Mouse (Mus musculus): ENCODE data around the gene Foxj2. TPM values are rescaled to one million over a fixed set of nuclear protein-coding genes. Genes with fewer than 3 reads are reported as not detected.

Gene Foxj2
- total and polyA plus RNA-seq, 3 experiments: 1.9 to 5.4 (median 2.5) TPM

- TF ChIP-seq PAX5 (IDR thresholded peaks at IDR 0.05; ENCODE audit: low read length) (no peak), NELFE (IDR thresholded peaks at IDR 0.05; ENCODE audit: low read depth, low read length) (peak; percentile 37; the same call in 1 of the 2 replicates), ELF1 (IDR thresholded peaks at IDR 0.05; ENCODE audit: low read depth, low read length) (no peak), USF2 (conservative IDR thresholded peaks at IDR 0.05; ENCODE audit: low read depth, low read length) (no peak), SMC3 (IDR thresholded peaks at IDR 0.05; ENCODE audit: low read depth, low read length) (peak; percentile 73), CHD1 (IDR thresholded peaks at IDR 0.05; ENCODE audit: low read depth, low read length) (no peak), HCFC1 (IDR thresholded peaks at IDR 0.05; ENCODE audit: low read depth, low read length) (no peak), CHD2 (IDR thresholded peaks at IDR 0.05; ENCODE audit: low read length) (no peak), GABPA (IDR thresholded peaks at IDR 0.05; ENCODE audit: insufficient replicate concordance, low read depth, low read length) (no peak), JUN (IDR thresholded peaks at IDR 0.05; ENCODE audit: insufficient read depth, low read depth, low read length) (0 out of 2 replicates have a peak, but pooled peaks have one; percentile 53), EP300 (IDR thresholded peaks at IDR 0.05; ENCODE audit: low read length) (no peak), RAD21 (IDR thresholded peaks at IDR 0.05; ENCODE audit: low read depth, low read length) (peak; percentile 86), CTCF (conservative IDR thresholded peaks at IDR 0.05 in 1 of 2, IDR thresholded peaks at IDR 0.05 in 1 of 2; ENCODE audit: low read depth in 2 of 2, low read length in 2 of 2) (peak; percentile 88 to 89), TCF12 (IDR thresholded peaks at IDR 0.05; ENCODE audit: low read depth, low read length) (peak; percentile 48; the same call in 1 of the 2 replicates), ETS1 (conservative IDR thresholded peaks at IDR 0.05; ENCODE audit: low read depth, low read length) (peak; percentile 46), ZNF384 (IDR thresholded peaks at IDR 0.05; ENCODE audit: low read depth, low read length) (no peak), MAX (IDR thresholded peaks at IDR 0.05; ENCODE audit: low read length) (peak; percentile 88), UBTF (IDR thresholded peaks at IDR 0.05; ENCODE audit: low read depth, low read length) (no peak), ZC3H11A (IDR thresholded peaks at IDR 0.05; ENCODE audit: low read depth, low read length) (no peak; the same call in none of the 2 replicates), TBP (conservative IDR thresholded peaks at IDR 0.05; ENCODE audit: low read depth, low read length) (peak; percentile 66)
Measured at GRCm38 (mm10) chr6:122804418-122804817, 15.3 kb upstream of the Foxj2 start (continued).

- peak; percentile 76 for DNase-seq (ENCODE audit: extremely low read depth)
- TF ChIP-seq CTCF (conservative IDR thresholded peaks at IDR 0.05 in 1 of 2, IDR thresholded peaks at IDR 0.05 in 1 of 2; ENCODE audit: low read depth in 2 of 2, low read length in 2 of 2) (no peak), TBP (conservative IDR thresholded peaks at IDR 0.05; ENCODE audit: low read depth, low read length) (no peak), CHD1 (IDR thresholded peaks at IDR 0.05; ENCODE audit: low read depth, low read length) (no peak), MAFK (IDR thresholded peaks at IDR 0.05; ENCODE audit: insufficient replicate concordance, low read length) (no peak), MAX (IDR thresholded peaks at IDR 0.05; ENCODE audit: low read length) (no peak), NRF1 (IDR thresholded peaks at IDR 0.05; ENCODE audit: low read depth, low read length) (no peak), PAX5 (IDR thresholded peaks at IDR 0.05; ENCODE audit: low read length) (no peak), MEF2A (IDR thresholded peaks at IDR 0.05; ENCODE audit: borderline replicate concordance, low read depth, low read length) (peak; percentile 71; the same call in 1 of the 2 replicates), POLR2AphosphoS2 (IDR thresholded peaks at IDR 0.05; ENCODE audit: low read depth, low read length) (no peak), MYC (IDR thresholded peaks at IDR 0.05; ENCODE audit: low read depth, low read length) (no peak), EP300 (IDR thresholded peaks at IDR 0.05; ENCODE audit: low read length) (peak; percentile 57), E2F4 (IDR thresholded peaks at IDR 0.05; ENCODE audit: insufficient replicate concordance, low read depth, low read length) (no peak), TCF12 (IDR thresholded peaks at IDR 0.05; ENCODE audit: low read depth, low read length) (no peak), POLR2A (IDR thresholded peaks at IDR 0.05; ENCODE audit: low read depth, low read length) (no peak), JUN (IDR thresholded peaks at IDR 0.05; ENCODE audit: insufficient read depth, low read depth, low read length) (peak; percentile 54), SMC3 (IDR thresholded peaks at IDR 0.05; ENCODE audit: low read depth, low read length) (no peak), ZKSCAN1 (IDR thresholded peaks at IDR 0.05; ENCODE audit: borderline replicate concordance, low read depth, low read length) (no peak), NELFE (IDR thresholded peaks at IDR 0.05; ENCODE audit: low read depth, low read length) (no peak), IRF4 (IDR thresholded peaks at IDR 0.05; ENCODE audit: low read depth, low read length) (peak; percentile 40; the same call in 1 of the 2 replicates), UBTF (IDR thresholded peaks at IDR 0.05; ENCODE audit: low read depth, low read length) (no peak), RAD21 (IDR thresholded peaks at IDR 0.05; ENCODE audit: low read depth, low read length) (no peak), RCOR1 (conservative IDR thresholded peaks at IDR 0.05; ENCODE audit: low read depth, low read length) (no peak), KAT2A (IDR thresholded peaks at IDR 0.05; ENCODE audit: insufficient replicate concordance, low read length) (no peak), GABPA (IDR thresholded peaks at IDR 0.05; ENCODE audit: insufficient replicate concordance, low read depth, low read length) (no peak), JUND (conservative IDR thresholded peaks at IDR 0.05; ENCODE audit: low read depth, low read length) (no peak), ZMIZ1 (IDR thresholded peaks at IDR 0.05; ENCODE audit: low read depth, low read length) (no peak), ETS1 (conservative IDR thresholded peaks at IDR 0.05; ENCODE audit: low read depth, low read length) (no peak), SIN3A (IDR thresholded peaks at IDR 0.05; ENCODE audit: low read length) (no peak)
Measured at GRCm38 (mm10) chr6:122810022-122810614, 9.6 kb upstream of the Foxj2 start.

More at GRCm38 (mm10) chr6:122810022-122810614, 9.6 kb upstream of the Foxj2 start:
- peak overlapping the region; percentile 99 for H3K27ac ChIP-seq (ENCODE audit: insufficient read depth, low read depth)
- dilution Hi-C loops (cut with MboI; ENCODE audit: extremely low pct_ligation_motif_present, extremely low pct_unique_long_range_greater_than_20kb, low sequenced_read_pairs) (no loop called here), in situ Hi-C loops (cut with MboI; ENCODE audit: low pct_ligation_motif_present, low pct_unique_long_range_greater_than_20kb, low sequenced_read_pairs) (no loop called here)
- H3K79me2 ChIP-seq (replicated peaks; ENCODE audit: control insufficient read depth, extremely low read depth, insufficient read depth, poor library complexity, severe bottlenecking): no peaks in the 10 kb centered on the region
- H3K9me3 ChIP-seq (replicated peaks; ENCODE audit: low read length): no peaks in the 10 kb centered on the region
- peak overlapping the region; percentile 96 for H3K9ac ChIP-seq (ENCODE audit: insufficient read depth, low read depth)
- peaks cover 2 to 27% of the 10 kb centered on the region in 2 experiments; a peak in 2 of 4 replicates for H3K4me1 ChIP-seq (ENCODE audit: control insufficient read depth in 1 of 2, insufficient read depth in 2 of 2)
- H3K27me3 ChIP-seq (replicated peaks): no peaks in the 10 kb centered on the region
- H3K4me3 ChIP-seq (replicated peaks in 1 of 3; ENCODE audit: low read depth in 2 of 3, low read length in 2 of 3, poor library complexity in 1 of 3): peak overlapping the region; percentile 69 to 89 (median 79)
- H3K4me2 ChIP-seq (ENCODE audit: insufficient read depth, low read depth, poor library complexity, severe bottlenecking): peak overlapping the region; percentile 79
- peaks cover 0 to 8% of the 10 kb centered on the region in 2 experiments for H3K36me3 ChIP-seq (replicated peaks in 1 of 2; ENCODE audit: control insufficient read depth in 1 of 2, insufficient read depth in 1 of 2, low read length in 1 of 2)
